31 mouse cellular contexts compared by ENCODE assay signal in genomic region chr17:73400862-73401261, GRCm38 (mm10). TPM values are rescaled to one million over a fixed set of nuclear protein-coding genes. Genes with fewer than 3 reads are reported as not detected.
A peak's percentile ranks its signal among the peaks of the same experiment; 100 is the strongest.
DNase-seq lines count a peak whose midpoint lies in the region; ATAC-seq and TF ChIP-seq lines count a peak whose summit lies in the region.
"Had no signal": no experiment of that assay in that cellular context is flagged by ENCODE, and none has a peak within 500 bp of the region (broad histone marks: within the 10 kb centered on the region; RNA-seq: fewer than 3 reads in every experiment).

Capn13 (minus strand) TSS chr17:73400866.

- TF ChIP-seq EP300 in lung, postnatal 0 days (IDR thresholded peaks at IDR 0.05), result no peak

- no peaks in the 10 kb centered on the region for H3K9me3 ChIP-seq in kidney, embryonic 14.5 days (ENCODE audit: control insufficient read depth, low read length)
- H3K9me3 ChIP-seq in kidney, embryonic 16.5 days (ENCODE audit: low read length), result no peaks in the 10 kb centered on the region
- H3K9me3 ChIP-seq in midbrain, embryonic 14.5 days (ENCODE audit: control insufficient read depth, low read length), result no peaks in the 10 kb centered on the region
- no peaks in the 10 kb centered on the region for H3K9me3 ChIP-seq in lung, postnatal 0 days (ENCODE audit: low read length)
- H3K9me3 ChIP-seq: embryonic facial prominence, embryonic 13.5 days; embryonic facial prominence, embryonic 15.5 days; forebrain, embryonic 10.5 days; forebrain, embryonic 12.5 days had no signal

- H3K9ac ChIP-seq in kidney, embryonic 14.5 days (ENCODE audit: low read depth, low read length), result no peak within 1 kb of the TSS
- no peak within 1 kb of the TSS for H3K9ac ChIP-seq in kidney, embryonic 16.5 days (replicated peaks; ENCODE audit: low read length)
- H3K9ac ChIP-seq in midbrain, embryonic 14.5 days (replicated peaks; ENCODE audit: low read length), result no peak within 1 kb of the TSS
- no peak within 1 kb of the TSS for H3K9ac ChIP-seq in lung, postnatal 0 days (replicated peaks; ENCODE audit: low read depth)
- H3K9ac ChIP-seq: embryonic facial prominence, embryonic 13.5 days; embryonic facial prominence, embryonic 15.5 days; forebrain, embryonic 12.5 days had no signal

- no peaks in the 10 kb centered on the region for H3K36me3 ChIP-seq in kidney, embryonic 14.5 days (ENCODE audit: control insufficient read depth, insufficient read depth, low read length)
- H3K36me3 ChIP-seq in kidney, embryonic 16.5 days (ENCODE audit: insufficient read depth, low read length), result no peaks in the 10 kb centered on the region
- H3K36me3 ChIP-seq in midbrain, embryonic 14.5 days (ENCODE audit: control insufficient read depth, insufficient read depth, low read length), result no peaks in the 10 kb centered on the region
- H3K36me3 ChIP-seq in lung, postnatal 0 days (ENCODE audit: insufficient read depth, low read length), result no peaks in the 10 kb centered on the region
- H3K36me3 ChIP-seq: embryonic facial prominence, embryonic 13.5 days; embryonic facial prominence, embryonic 15.5 days; forebrain, embryonic 10.5 days; forebrain, embryonic 12.5 days had no signal

- H3K27me3 ChIP-seq in kidney, embryonic 14.5 days (ENCODE audit: control insufficient read depth, insufficient read depth, low read length), result no peaks in the 10 kb centered on the region
- no peaks in the 10 kb centered on the region for H3K27me3 ChIP-seq in kidney, embryonic 16.5 days (ENCODE audit: insufficient read depth, low read length)
- no peaks in the 10 kb centered on the region for H3K27me3 ChIP-seq in midbrain, embryonic 14.5 days (ENCODE audit: control insufficient read depth, insufficient read depth, low read length)
- H3K27me3 ChIP-seq in lung, postnatal 0 days (replicated peaks; ENCODE audit: insufficient read depth, low read length), result no peaks in the 10 kb centered on the region
- H3K27me3 ChIP-seq: embryonic facial prominence, embryonic 13.5 days; embryonic facial prominence, embryonic 15.5 days; forebrain, embryonic 12.5 days had no signal

- 79% methylated on average over 2 of the region's 2 CpGs for WGBS in kidney, embryonic 14.5 days
- 63% methylated on average over 2 of the region's 2 CpGs for WGBS in kidney, embryonic 16.5 days
- WGBS in midbrain, embryonic 14.5 days, result 61% methylated on average over 2 of the region's 2 CpGs
- 63% methylated on average over 2 of the region's 2 CpGs for WGBS in lung, postnatal 0 days

- H3K4me2 ChIP-seq in kidney, embryonic 14.5 days (replicated peaks; ENCODE audit: low read depth, low read length), result no peak within 1 kb of the TSS
- H3K4me2 ChIP-seq in kidney, embryonic 16.5 days (replicated peaks; ENCODE audit: low read depth, low read length), result no peak within 1 kb of the TSS
- H3K4me2 ChIP-seq in midbrain, embryonic 14.5 days (ENCODE audit: low read length), result no peak within 1 kb of the TSS
- H3K4me2 ChIP-seq in lung, postnatal 0 days (replicated peaks; ENCODE audit: low read depth, low read length), result no peak within 1 kb of the TSS
- H3K4me2 ChIP-seq: embryonic facial prominence, embryonic 13.5 days; embryonic facial prominence, embryonic 15.5 days; forebrain, embryonic 12.5 days had no signal

- no peak within 1 kb of the TSS for H3K4me3 ChIP-seq in kidney, embryonic 14.5 days (ENCODE audit: low read length)
- H3K4me3 ChIP-seq in kidney, embryonic 16.5 days (ENCODE audit: low read length), result no peak within 1 kb of the TSS
- H3K4me3 ChIP-seq in midbrain, embryonic 14.5 days (replicated peaks; ENCODE audit: low read depth, low read length), result no peak within 1 kb of the TSS
- no peak within 1 kb of the TSS for H3K4me3 ChIP-seq in lung, postnatal 0 days (ENCODE audit: low read depth, low read length)
- H3K4me3 ChIP-seq: embryonic facial prominence, embryonic 13.5 days; embryonic facial prominence, embryonic 15.5 days; erythroblast, embryonic 14.5 days; forebrain, embryonic 10.5 days; forebrain, embryonic 12.5 days had no signal

- DNase-seq in kidney, postnatal 14 days, result no peak
- DNase-seq in kidney, adult 8-10 months, result no peak
- DNase-seq in midbrain, embryonic 14.5 days, result no peak
- DNase-seq in lung, postnatal 0 days (ENCODE audit: low spot score), result no peak
- DNase-seq: adrenal gland, adult 2 months; adrenal gland, postnatal 10 days; adrenal gland, postnatal 25 days; cerebellum, adult 11 months; cerebellum, adult 18-20 months; cerebellum, adult 8-10 months; cerebellum, adult 9-11 months; cerebellum, postnatal 14 days; cerebellum, postnatal 36 days; embryo, embryonic 11 days had no signal

- TF ChIP-seq CTCF in lung, postnatal 0 days (IDR thresholded peaks at IDR 0.05), result no peak

- ATAC-seq in kidney, embryonic 14.5 days (ENCODE audit: low FRiP score, low TSS enrichment), result no peak
- peak; percentile 27; the same call in 1 of the 2 replicates for ATAC-seq in kidney, embryonic 16.5 days (ENCODE audit: low FRiP score, low TSS enrichment)
- ATAC-seq in granulocyte monocyte progenitor cell, adult 5-6 weeks (replicated peaks; ENCODE audit: poor library complexity, severe bottlenecking), result peak; percentile 92
- peak; percentile 53 for ATAC-seq in megakaryocyte, adult 5-6 weeks (ENCODE audit: poor library complexity, severe bottlenecking)
- no peak for ATAC-seq in midbrain, embryonic 14.5 days (ENCODE audit: low FRiP score, low TSS enrichment)
- ATAC-seq in lung, postnatal 0 days, result no peak
- ATAC-seq: forebrain, embryonic 14.5 days had no signal

- H3K27ac ChIP-seq in kidney, embryonic 14.5 days (ENCODE audit: low read depth, low read length), result 0 out of 2 replicates have a peak within 1 kb of the TSS, but pooled peaks have one; percentile 32
- H3K27ac ChIP-seq in kidney, embryonic 16.5 days (ENCODE audit: low read length), result peak within 1 kb of the TSS; percentile 20; the same call in 1 of the 2 replicates
- no peak within 1 kb of the TSS for H3K27ac ChIP-seq in midbrain, embryonic 14.5 days (replicated peaks; ENCODE audit: low read depth, low read length)
- H3K27ac ChIP-seq in lung, postnatal 0 days (ENCODE audit: low read length), result no peak within 1 kb of the TSS
- H3K27ac ChIP-seq: embryonic facial prominence, embryonic 13.5 days; embryonic facial prominence, embryonic 15.5 days; forebrain, embryonic 10.5 days; forebrain, embryonic 12.5 days had no signal

- 0 out of 2 replicates have a peak, but pooled peaks cover 3% of the 10 kb centered on the region for H3K4me1 ChIP-seq in kidney, embryonic 14.5 days (ENCODE audit: control insufficient read depth, insufficient read depth, low read length)
- peaks cover 5% of the 10 kb centered on the region; the same call in 1 of the 2 replicates for H3K4me1 ChIP-seq in kidney, embryonic 16.5 days (ENCODE audit: insufficient read depth, low read length)
- no peaks in the 10 kb centered on the region for H3K4me1 ChIP-seq in midbrain, embryonic 14.5 days (ENCODE audit: control insufficient read depth, insufficient read depth, low read length)
- no peaks in the 10 kb centered on the region for H3K4me1 ChIP-seq in lung, postnatal 0 days (ENCODE audit: insufficient read depth, low read depth, low read length)
- H3K4me1 ChIP-seq: embryonic facial prominence, embryonic 13.5 days; embryonic facial prominence, embryonic 15.5 days; forebrain, embryonic 10.5 days; forebrain, embryonic 12.5 days had no signal

RNA-seq across cellular contexts. Expression of gene Capn13, which starts in this region (rescaled TPM):
- polyA plus RNA-seq in kidney, embryonic 14.5 days (2014; fragmentation: Nextera tagmentation; extraction: Ambion mirVana), result 0.14 and 0.18 TPM in 2 replicates
- polyA plus RNA-seq in kidney, embryonic 16.5 days (2015; fragmentation: Nextera tagmentation; extraction: Ambion mirVana), result 0.21 and 0.63 TPM in 2 replicates
- total RNA-seq in granulocyte monocyte progenitor cell, adult 5-6 weeks (2014; fragmentation: Nextera tagmentation), result not detected in 2 replicates
- not detected in 2 replicates for total RNA-seq in granulocyte monocyte progenitor cell, adult 5-6 weeks (2017)
- not detected in 2 replicates for total RNA-seq in megakaryocyte, adult 5-6 weeks (2015)
- 0.04 TPM in 1 of 2 replicates, not detected in the other for total RNA-seq in megakaryocyte, adult 5-6 weeks (2017)
- not detected in 2 replicates for polyA plus RNA-seq in midbrain, embryonic 14.5 days (2014; fragmentation: Nextera tagmentation; extraction: Ambion mirVana)
- not detected in 2 replicates for polyA plus RNA-seq in lung, postnatal 0 days (2015; fragmentation: Nextera tagmentation; extraction: Ambion mirVana)
- total RNA-seq: adrenal gland, adult 2 months; adrenal gland, postnatal 10 days; adrenal gland, postnatal 25 days; adrenal gland, postnatal 4 days; common myeloid progenitor, adult 5-6 weeks; ES-E14; MEL had no signal
- polyA plus RNA-seq: adrenal gland, adult 2 months; brain, embryonic 14.5 days; C2C12; embryonic facial prominence, embryonic 11.5 days; embryonic facial prominence, embryonic 13.5 days; erythroblast, embryonic 14.5 days; forebrain, embryonic 10.5 days; forebrain, embryonic 12.5 days; forebrain, embryonic 14.5 days had no signal

Comparison
In these comparisons a context has a peak if more than half of its experiments do, and no peak if none do; other contexts are left out.
1. Peak in ATAC-seq and H3K27ac ChIP-seq in kidney, embryonic 16.5 days; RNA of the gene not detected or under 1 TPM.
2. Peak in ATAC-seq in granulocyte monocyte progenitor cell, adult 5-6 weeks; RNA of the gene not detected or under 1 TPM.
3. Peak in ATAC-seq in megakaryocyte, adult 5-6 weeks; RNA of the gene not detected or under 1 TPM.